26 mouse cellular contexts compared by ENCODE assay signal in genomic region chr1:136151371-136151770, GRCm38 (mm10).
"Had no signal": no experiment of that assay in that cellular context is flagged by ENCODE, and none has a peak within 500 bp of the region (broad histone marks: within the 10 kb centered on the region; RNA-seq: fewer than 3 reads in every experiment).

No protein-coding gene starts in this region.

- H3K4me3 ChIP-seq: gastrocnemius, adult 2 months; heart, embryonic 10.5 days; heart, embryonic 12.5 days; hindbrain, embryonic 10.5 days; hindbrain, embryonic 12.5 days; intestine, embryonic 15.5 days; limb, embryonic 10.5 days; limb, embryonic 12.5 days; liver, embryonic 13.5 days; liver, embryonic 15.5 days had no signal

- DNase-seq: gastrocnemius, adult 2 months; gastrocnemius, postnatal 10 days; gastrocnemius, postnatal 25 days; heart, adult 18-20 months; heart, postnatal 10 days; heart, postnatal 4 days; kidney, adult 18-20 months; kidney, adult 8-10 months; kidney, postnatal 10 days; kidney, postnatal 25 days; kidney, postnatal 4 days; layer of hippocampus, adult 9-11 months; liver; liver, embryonic 13.5 days had no signal

- H3K27ac ChIP-seq: gastrocnemius, adult 2 months; heart, embryonic 10.5 days; hindbrain, embryonic 10.5 days; hindbrain, embryonic 12.5 days; hindbrain, embryonic 14.5 days; intestine, embryonic 15.5 days; limb, embryonic 10.5 days; limb, embryonic 12.5 days; liver, embryonic 13.5 days; liver, embryonic 15.5 days had no signal

- ATAC-seq: hindbrain, embryonic 16.5 days; inflammation-experienced regulatory T-cells, adult 6 months; intestine, embryonic 15.5 days; intestine, postnatal 0 days had no signal
